ENCODE assay signal across 7 mouse cellular contexts in genomic region chr16:64851563-64852362, GRCm38 (mm10). TPM values are rescaled to one million over a fixed set of nuclear protein-coding genes. Genes with fewer than 3 reads are reported as not detected.
DNase-seq lines count a peak whose midpoint lies in the region; ATAC-seq lines count a peak whose summit lies in the region.

Gene Zfp654, minus strand, starts transcription at chr16:64851652.
Gene Cggbp1, plus strand, starts transcription at chr16:64851996.

- under 1% methylated on average over 61 of the region's 85 CpGs for WGBS in embryonic facial prominence, embryonic 12.5 days
- under 1% methylated on average over 54 of the region's 85 CpGs for WGBS in limb, embryonic 11.5 days
- WGBS in midbrain, embryonic 14.5 days, result under 1% methylated on average over 85 of the region's 85 CpGs

- peak; percentile 100 for ATAC-seq in embryonic facial prominence, embryonic 12.5 days (ENCODE audit: insufficient number of reproducible peaks, insufficient read depth, low FRiP score, low TSS enrichment)
- peak; percentile 100 for ATAC-seq in limb, embryonic 11.5 days (ENCODE audit: insufficient number of reproducible peaks, low FRiP score, low TSS enrichment, low read depth)
- peak; percentile 99 for ATAC-seq in midbrain, embryonic 14.5 days (ENCODE audit: low FRiP score, low TSS enrichment)

- peak within 1 kb of the TSS; percentile 93 for H3K4me3 ChIP-seq in embryonic facial prominence, embryonic 12.5 days
- peak within 1 kb of the TSS; percentile 95 for H3K4me3 ChIP-seq in limb, embryonic 11.5 days (ENCODE audit: low read depth, low read length)
- H3K4me3 ChIP-seq in midbrain, embryonic 14.5 days (replicated peaks; ENCODE audit: low read depth, low read length), result peak within 1 kb of the TSS; percentile 95

- H3K9ac ChIP-seq in embryonic facial prominence, embryonic 12.5 days, result peak within 1 kb of the TSS; percentile 98
- peak within 1 kb of the TSS; percentile 92 for H3K9ac ChIP-seq in limb, embryonic 11.5 days (ENCODE audit: low read length)
- peak within 1 kb of the TSS; percentile 91 for H3K9ac ChIP-seq in midbrain, embryonic 14.5 days (replicated peaks; ENCODE audit: low read length)

- H3K27me3 ChIP-seq in embryonic facial prominence, embryonic 12.5 days, result no peaks in the 10 kb centered on the region
- no peaks in the 10 kb centered on the region for H3K27me3 ChIP-seq in limb, embryonic 11.5 days (ENCODE audit: control insufficient read depth, insufficient read depth, low read length)
- H3K27me3 ChIP-seq in midbrain, embryonic 14.5 days (ENCODE audit: control insufficient read depth, insufficient read depth, low read length), result no peaks in the 10 kb centered on the region

- peaks cover 18% of the 10 kb centered on the region for H3K36me3 ChIP-seq in embryonic facial prominence, embryonic 12.5 days
- peaks cover 8% of the 10 kb centered on the region for H3K36me3 ChIP-seq in limb, embryonic 11.5 days (ENCODE audit: control insufficient read depth, insufficient read depth, low read length)
- peaks cover 17% of the 10 kb centered on the region for H3K36me3 ChIP-seq in midbrain, embryonic 14.5 days (ENCODE audit: control insufficient read depth, insufficient read depth, low read length)

- H3K4me1 ChIP-seq in embryonic facial prominence, embryonic 12.5 days, result peaks cover 18% of the 10 kb centered on the region
- H3K4me1 ChIP-seq in limb, embryonic 11.5 days (ENCODE audit: control insufficient read depth, insufficient read depth, low read length), result 0 out of 2 replicates have a peak, but pooled peaks cover 3% of the 10 kb centered on the region
- peaks cover 17% of the 10 kb centered on the region for H3K4me1 ChIP-seq in midbrain, embryonic 14.5 days (ENCODE audit: control insufficient read depth, insufficient read depth, low read length)

- H3K27ac ChIP-seq in embryonic facial prominence, embryonic 12.5 days, result peak within 1 kb of the TSS; percentile 97
- peak within 1 kb of the TSS; percentile 96 for H3K27ac ChIP-seq in limb, embryonic 11.5 days (replicated peaks; ENCODE audit: low read depth, low read length)
- H3K27ac ChIP-seq in midbrain, embryonic 14.5 days (replicated peaks; ENCODE audit: low read depth, low read length), result peak within 1 kb of the TSS; percentile 97

- peak within 1 kb of the TSS; percentile 98 for H3K4me2 ChIP-seq in embryonic facial prominence, embryonic 12.5 days (replicated peaks)
- peak within 1 kb of the TSS; percentile 87 for H3K4me2 ChIP-seq in limb, embryonic 11.5 days (ENCODE audit: low read depth, severe bottlenecking)
- peak within 1 kb of the TSS; percentile 71 for H3K4me2 ChIP-seq in midbrain, embryonic 14.5 days (ENCODE audit: low read length)

- DNase-seq in adrenal gland, postnatal 25 days, result peak; percentile 99
- DNase-seq in heart, adult 11 months, result peak; percentile 100
- peak; percentile 100 for DNase-seq in kidney, adult 18-20 months
- DNase-seq in limb, embryonic 11.5 days (ENCODE audit: low spot score), result peak; percentile 100
- DNase-seq in midbrain, embryonic 14.5 days, result peak; percentile 99
- DNase-seq in spleen, adult 18-20 months, result peak; percentile 99

- no peaks in the 10 kb centered on the region for H3K9me3 ChIP-seq in embryonic facial prominence, embryonic 12.5 days
- no peaks in the 10 kb centered on the region for H3K9me3 ChIP-seq in limb, embryonic 11.5 days (ENCODE audit: control insufficient read depth, low read length)
- H3K9me3 ChIP-seq in midbrain, embryonic 14.5 days (ENCODE audit: control insufficient read depth, low read length), result no peaks in the 10 kb centered on the region

RNA-seq across cellular contexts. Expression of gene Zfp654, which starts in this region (rescaled TPM):
- 23.1 and 23.3 TPM in 2 replicates for total RNA-seq in adrenal gland, postnatal 25 days (2021)
- polyA plus RNA-seq in embryonic facial prominence, embryonic 12.5 days (2016; fragmentation: Nextera tagmentation; extraction: Ambion mirVana), result 8.8 and 9.0 TPM in 2 replicates
- polyA plus RNA-seq in limb, embryonic 11.5 days (2014; fragmentation: Nextera tagmentation; extraction: Ambion mirVana), result 7.9 and 9.4 TPM in 2 replicates
- polyA plus RNA-seq in midbrain, embryonic 14.5 days (2014; fragmentation: Nextera tagmentation; extraction: Ambion mirVana), result 8.6 and 10.8 TPM in 2 replicates

RNA-seq across cellular contexts. Expression of gene Cggbp1, which starts in this region (rescaled TPM):
- 136 and 153 TPM in 2 replicates for total RNA-seq in adrenal gland, postnatal 25 days (2021)
- 106 and 115 TPM in 2 replicates for polyA plus RNA-seq in embryonic facial prominence, embryonic 12.5 days (2016; fragmentation: Nextera tagmentation; extraction: Ambion mirVana)
- polyA plus RNA-seq in limb, embryonic 11.5 days (2014; fragmentation: Nextera tagmentation; extraction: Ambion mirVana), result 119 and 120 TPM in 2 replicates
- polyA plus RNA-seq in midbrain, embryonic 14.5 days (2014; fragmentation: Nextera tagmentation; extraction: Ambion mirVana), result 80.6 and 106 TPM in 2 replicates

Comparison
In these comparisons a context has a peak if more than half of its experiments do, and no peak if none do; other contexts are left out.
1. Peak in every context shown above with its lines: DNase-seq, ATAC-seq, H3K4me3 ChIP-seq and H3K27ac ChIP-seq.